Mouse (Mus musculus) intestine, embryonic 15.5 days (tissue): Measurements from ENCODE around the gene Mnt. TPM values are rescaled to one million over a fixed set of nuclear protein-coding genes. Genes with fewer than 3 reads are reported as not detected.

Source experiments
- ATAC-seq: fragments of 200-750 bp; cut with Nextera tagmentation; 2 replicates; pipeline ENCODE4 v1.8.0; 2017; ENCODE audit warnings: moderate TSS enrichment, moderate library complexity
- H3K27ac ChIP-seq: fragments of 300-500 bp; sonication (generic); 2 replicates; pipeline ENCODE4 v1.5.1; 2015; ENCODE audit warnings: mild to moderate bottlenecking, inconsistent platforms
- H3K27me3 ChIP-seq: fragments of 300-500 bp; sonication (generic); replicated peaks from 2 replicates; pipeline ENCODE4 v1.6.1; 2015; ENCODE audit warnings: inconsistent platforms
- H3K36me3 ChIP-seq: fragments of 300-500 bp; sonication (generic); 2 replicates; pipeline ENCODE4 v1.6.1; 2015; ENCODE audit warnings: inconsistent platforms
- H3K4me1 ChIP-seq: fragments of 300-500 bp; sonication (generic); replicated peaks from 2 replicates; pipeline ENCODE4 v1.6.1; 2015; ENCODE audit warnings: inconsistent platforms
- H3K4me2 ChIP-seq: fragments of 300-500 bp; sonication (generic); replicated peaks from 2 replicates; pipeline ENCODE4 v1.6.1; 2015; ENCODE audit warnings: mild to moderate bottlenecking, inconsistent platforms
- H3K4me3 ChIP-seq: fragments of 300-500 bp; sonication (generic); replicated peaks from 2 replicates; pipeline ENCODE4 v1.5.1; 2015; ENCODE audit warnings: inconsistent platforms
- H3K9ac ChIP-seq: fragments of 300-500 bp; sonication (generic); 2 replicates; pipeline ENCODE4 v1.6.1; 2015; ENCODE audit warnings: inconsistent platforms
- H3K9me3 ChIP-seq: fragments of 300-500 bp; sonication (generic); 2 replicates; pipeline ENCODE4 v1.6.1; 2016; ENCODE audit warnings: inconsistent platforms
- WGBS: fragments of 180-500 bp; shearing (Covaris S2); methylation state at CpG from one replicate; pipeline ENCODE4 v1.1.7; 2015; 5-methylcytosine and 5-hydroxymethylcytosine counted together
- polyA plus RNA-seq: library from polyadenylated mRNA; unstranded; fragments of >200 nt; fragmentation: Nextera tagmentation; extraction: Ambion mirVana; gene quantifications from 2 replicates; pipeline ENCODE4 v1.2.1, GENCODE M21; 2015

The Mnt gene
- polyA plus RNA-seq, 1 experiment from 2014 or later: 5.0 TPM

DNA sequence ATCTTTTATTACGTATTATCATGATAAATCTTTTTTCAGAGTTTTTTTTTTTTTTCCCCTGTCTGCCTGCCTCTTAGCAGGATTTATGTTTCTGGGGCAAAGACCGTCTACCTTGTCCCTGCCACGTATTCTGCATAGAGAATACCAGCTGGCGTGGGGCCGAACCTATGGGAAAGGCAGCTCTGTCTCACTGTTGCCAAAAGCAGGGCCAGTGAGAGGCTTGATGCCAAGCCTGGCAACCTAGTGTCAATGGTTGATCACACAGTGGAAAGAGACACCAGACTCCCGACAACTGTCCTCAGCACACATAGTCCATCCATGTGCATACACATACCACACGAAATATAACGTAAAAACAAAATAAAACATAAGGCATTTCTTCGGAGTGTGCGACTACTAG, 52.4 kb downstream of the Mnt start:
- H3K4me2 ChIP-seq: no peak overlapping the region
- no peaks in the 10 kb centered on the region for H3K9me3 ChIP-seq
- 93% methylated on average over 10 of the region's 10 CpGs for WGBS
- no peak overlapping the region for H3K9ac ChIP-seq
- no peaks in the 10 kb centered on the region for H3K27me3 ChIP-seq
- no peak for ATAC-seq
- no peaks in the 10 kb centered on the region for H3K36me3 ChIP-seq
- H3K4me3 ChIP-seq: no peak overlapping the region
- H3K27ac ChIP-seq: no peak overlapping the region
- peaks cover 3% of the 10 kb centered on the region; the same call in 1 of the 2 replicates for H3K4me1 ChIP-seq

DNA sequence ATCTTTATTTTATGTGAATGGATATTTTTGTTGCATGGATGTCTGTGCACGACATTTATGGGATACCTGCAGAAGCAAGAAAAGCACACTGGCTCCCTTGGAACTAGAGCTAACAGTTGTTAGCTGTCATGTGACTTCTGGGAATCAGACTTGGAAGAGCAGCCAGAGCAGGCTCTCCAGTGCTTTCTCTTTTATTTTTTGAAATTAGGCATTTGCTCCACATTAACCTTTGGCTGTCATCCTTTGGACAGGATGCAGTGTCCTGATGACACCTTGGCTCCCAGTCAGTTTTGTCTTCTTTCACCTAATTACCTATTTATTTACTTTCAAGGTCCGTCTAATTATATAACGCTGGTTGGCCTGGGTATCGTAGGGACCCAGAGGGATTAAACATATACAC, 63.9 kb downstream of the Mnt start:
- H3K4me1 ChIP-seq: 0 out of 2 replicates have a peak, but pooled peaks cover 2% of the 10 kb centered on the region
- no peak overlapping the region for H3K4me3 ChIP-seq
- no peaks in the 10 kb centered on the region for H3K36me3 ChIP-seq
- no peak overlapping the region for H3K9ac ChIP-seq
- H3K27ac ChIP-seq: no peak overlapping the region
- no peak for ATAC-seq
- H3K9me3 ChIP-seq: no peaks in the 10 kb centered on the region
- no peaks in the 10 kb centered on the region for H3K27me3 ChIP-seq
- no peak overlapping the region for H3K4me2 ChIP-seq
- 73% methylated on average over 4 of the region's 4 CpGs for WGBS

Other genes with a start within 250 kb of the Mnt start
- 12.1 and 12.4 TPM in 2 replicates for gene Rap1gap2, start 220.0 kb upstream of the Mnt start, polyA plus RNA-seq
- 0.52 and 0.54 TPM in 2 replicates for gene Ccdc92b, start 211.3 kb upstream of the Mnt start, polyA plus RNA-seq
- gene Cluh, start 181.4 kb upstream of the Mnt start, polyA plus RNA-seq: 56.4 and 61.4 TPM in 2 replicates
- gene Pafah1b1, start 106.2 kb upstream of the Mnt start, polyA plus RNA-seq: 40.0 and 55.8 TPM in 2 replicates
- 43.0 and 45.8 TPM in 2 replicates for gene Mettl16, start 60.1 kb upstream of the Mnt start, polyA plus RNA-seq
- 5.1 TPM in 2 replicates for gene Sgsm2, start 66.1 kb downstream of the Mnt start, polyA plus RNA-seq
- gene Tsr1, start 67.2 kb downstream of the Mnt start, polyA plus RNA-seq: 49.6 and 53.5 TPM in 2 replicates
- 11.9 and 12.4 TPM in 2 replicates for gene Smg6, start 94.9 kb downstream of the Mnt start, polyA plus RNA-seq
- 16.1 and 16.6 TPM in 2 replicates for gene Srr, start 95.0 kb downstream of the Mnt start, polyA plus RNA-seq